Mouse (Mus musculus): Measurements from ENCODE around the gene Pim3.

DNA sequence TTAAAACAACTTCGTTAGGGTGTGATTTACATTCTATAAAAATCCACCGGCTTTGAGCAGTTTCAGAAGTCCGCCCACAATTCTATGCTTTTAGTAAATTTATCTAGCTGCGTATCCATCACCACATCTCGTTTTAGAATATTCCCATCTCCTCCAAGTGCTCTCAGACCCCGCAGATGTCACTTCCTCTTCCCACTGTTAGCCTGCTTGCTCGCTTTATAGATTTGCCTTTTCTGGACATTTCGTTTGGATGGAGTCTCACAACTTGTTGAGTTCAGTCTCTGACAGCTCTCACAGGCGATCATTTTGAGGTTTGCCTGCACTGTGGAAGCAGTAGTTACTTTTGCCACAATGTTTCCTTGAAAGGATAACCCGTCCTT is 15.0 kb downstream of the Pim3 start:
- TF ChIP-seq MAFK (IDR thresholded peaks at IDR 0.05; ENCODE audit: insufficient read depth, low read depth, low read length) (no peak), HCFC1 (IDR thresholded peaks at IDR 0.05; ENCODE audit: borderline replicate concordance, insufficient read depth, low read length) (no peak)

Measured in ES-E14 (cell line).